Mouse (Mus musculus) adrenal gland, adult 18-20 months (tissue): ENCODE measurements at regions not wholly inside any gene's neighbourhood (a gene's known extent, or its start where the extent isn't known, plus 50 kb on each side); places are given as distances from the start of the nearest gene placed in this dataset.

ENCODE experiments used
- DNase-seq, 2 experiments: peaks; one replicate each; pipeline ENCODE4 v3.0.0; 2021 to 2022; ENCODE audit warnings: low spot score in 2 of 2

DNA sequence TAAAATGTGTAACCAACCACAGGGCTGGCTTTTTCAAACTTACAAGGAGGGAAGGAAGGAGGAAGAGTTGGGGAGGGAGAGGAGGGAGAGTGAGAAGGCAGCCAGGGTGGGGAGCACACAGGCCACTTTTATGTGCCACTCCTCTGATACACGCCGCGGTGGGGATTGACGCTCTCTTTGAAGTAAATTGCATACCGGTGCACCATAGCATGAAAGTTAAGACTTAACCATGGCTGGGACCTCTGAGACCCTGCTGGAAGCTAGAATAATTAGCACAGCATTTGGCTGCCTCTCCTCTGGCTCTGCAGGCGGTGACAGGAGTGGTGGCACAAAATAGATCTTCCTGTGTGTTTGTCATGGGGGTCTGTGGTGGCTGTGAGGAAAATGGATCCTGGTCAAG lies 380.7 kb downstream of the H2al1j start:
- no peak for DNase-seq

DNA sequence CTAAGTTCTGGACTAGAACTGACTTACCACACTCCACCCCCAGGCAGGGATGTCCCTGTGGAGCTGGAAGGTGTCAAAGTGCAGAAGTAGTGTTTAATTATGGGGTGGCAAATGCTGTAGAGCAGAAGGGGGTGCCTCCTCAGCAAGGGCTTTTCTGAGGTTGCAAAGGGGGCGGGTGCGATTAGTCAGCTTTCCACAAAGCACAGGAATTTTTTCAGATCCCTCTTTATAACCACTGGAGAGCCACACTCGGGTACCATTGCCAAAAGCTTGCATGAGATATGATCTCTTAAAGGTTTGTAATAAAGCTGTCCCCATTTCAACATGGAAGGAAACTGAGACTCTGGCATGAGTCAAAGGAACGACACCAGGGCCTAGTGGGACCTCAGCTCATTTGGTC lies 381.7 kb downstream of the H2al1j start:
- DNase-seq = no peak

DNA sequence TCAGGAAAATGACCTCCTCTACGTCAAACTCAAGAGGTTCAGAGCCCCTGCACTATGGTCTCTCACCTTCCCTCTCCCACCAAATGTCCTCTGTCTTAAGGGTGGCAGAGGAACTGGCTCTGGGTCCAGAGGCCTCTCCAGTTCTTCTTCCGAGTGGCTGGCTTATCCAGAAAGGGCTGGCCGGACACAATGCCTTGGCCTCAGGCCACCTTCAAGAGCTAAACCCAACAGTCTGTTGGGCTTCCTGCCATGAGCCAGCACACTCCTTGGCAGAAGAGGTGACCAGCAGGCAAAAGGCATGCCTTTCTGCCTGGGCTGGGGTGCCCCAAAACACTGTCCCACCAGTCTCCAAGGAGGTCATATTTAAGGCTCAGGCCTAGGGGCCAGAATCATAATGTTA lies 385.8 kb downstream of the H2al1j start:
- no peak for DNase-seq

DNA sequence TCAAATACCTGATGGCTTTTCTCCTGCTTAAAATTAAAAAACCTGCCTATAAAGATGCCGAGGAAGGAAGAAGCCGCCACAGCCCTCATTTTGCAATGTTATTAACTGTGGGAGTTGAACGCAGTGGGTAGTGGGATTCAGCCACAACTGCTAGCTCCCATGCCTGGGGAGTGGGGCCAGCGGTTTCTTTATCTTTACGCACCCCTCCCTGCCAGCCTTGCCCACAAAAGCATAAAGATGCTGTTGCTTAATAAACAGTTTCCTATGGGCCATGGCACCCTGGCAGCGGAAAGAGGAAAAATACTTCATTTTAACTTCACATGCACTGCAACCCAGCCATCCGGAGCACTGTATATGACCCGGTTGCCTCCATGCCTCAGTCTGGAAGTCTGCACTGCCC lies 389.2 kb downstream of the H2al1j start:
- no peak for DNase-seq

DNA sequence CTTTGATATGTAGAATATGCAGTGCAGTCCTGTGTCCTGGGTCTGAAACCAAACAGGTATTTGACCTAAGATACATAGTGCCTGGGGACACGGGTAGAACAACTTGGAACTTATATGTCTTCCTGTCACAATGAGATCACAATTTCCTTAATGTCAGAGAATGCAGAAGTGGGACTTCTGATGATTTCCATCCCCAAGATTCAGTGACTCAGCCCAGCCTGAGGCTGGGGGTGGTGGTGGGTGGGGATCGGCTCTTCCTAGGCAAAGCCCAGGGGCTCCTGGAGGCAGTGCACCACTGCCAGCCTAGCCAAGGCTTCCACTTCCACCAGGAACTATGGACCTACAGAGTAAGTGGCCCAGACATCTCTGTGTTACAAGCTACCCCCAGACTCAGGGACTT lies 391.2 kb downstream of the H2al1j start:
- no peak for DNase-seq

DNA sequence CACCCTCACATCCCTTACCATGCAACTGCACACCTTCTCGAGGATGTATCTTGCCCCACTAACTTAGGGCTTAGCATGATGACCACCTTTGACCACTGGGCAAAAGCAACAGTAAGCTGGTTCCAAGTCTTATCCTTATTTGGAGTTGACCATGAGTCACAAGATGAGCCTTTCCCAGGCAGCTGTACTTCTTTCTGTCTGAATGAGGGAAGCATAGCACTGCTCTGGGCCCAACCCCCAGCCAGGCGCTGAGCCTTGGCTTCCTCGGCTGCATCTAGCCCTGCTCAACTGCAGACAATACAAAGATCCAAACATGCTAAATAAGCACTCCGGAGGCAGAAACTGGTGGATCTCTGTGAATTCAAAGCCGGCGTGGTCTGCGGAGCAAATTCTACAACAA lies 392.9 kb downstream of the H2al1j start:
- DNase-seq = no peak

DNA sequence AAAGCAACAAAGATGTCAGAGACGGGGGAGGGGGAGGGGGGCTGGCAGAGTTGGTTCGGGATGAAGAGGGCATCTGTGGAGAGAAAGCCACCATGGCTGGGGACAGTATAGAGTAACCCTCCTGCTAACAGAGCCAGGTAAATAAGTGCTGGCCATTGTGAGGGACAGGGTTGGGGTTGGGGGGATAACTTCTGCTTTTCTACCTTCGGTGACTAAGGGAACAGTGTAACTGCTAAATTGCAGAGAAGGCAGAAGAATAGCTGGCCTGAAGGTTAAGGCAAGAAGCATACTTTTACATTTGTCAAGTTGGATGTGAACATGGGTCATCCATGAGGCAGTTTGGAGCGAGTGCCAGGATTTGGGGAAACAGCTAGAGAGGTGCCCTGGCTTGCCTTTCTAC lies 395.1 kb downstream of the H2al1j start:
- DNase-seq = no peak

DNA sequence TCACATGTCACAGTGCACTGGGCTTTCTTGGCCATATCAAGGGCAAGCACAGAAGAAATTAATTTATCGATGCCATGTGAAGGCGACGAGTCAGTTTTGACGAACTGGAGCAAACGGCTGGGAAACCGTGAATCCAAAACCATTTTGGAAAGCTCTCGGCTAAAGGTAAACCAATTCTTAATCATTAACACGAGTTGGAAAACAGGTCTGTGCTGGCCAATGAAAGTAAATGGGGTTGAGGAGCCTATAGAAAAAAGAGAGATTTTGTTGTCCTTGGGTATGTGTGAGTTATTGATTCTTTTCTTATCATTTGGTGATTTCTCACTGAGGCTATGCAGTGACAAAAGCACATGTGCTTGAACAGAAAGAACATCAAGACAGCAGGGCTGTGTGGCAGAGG lies 397.1 kb downstream of the H2al1j start:
- no peak for DNase-seq

DNA sequence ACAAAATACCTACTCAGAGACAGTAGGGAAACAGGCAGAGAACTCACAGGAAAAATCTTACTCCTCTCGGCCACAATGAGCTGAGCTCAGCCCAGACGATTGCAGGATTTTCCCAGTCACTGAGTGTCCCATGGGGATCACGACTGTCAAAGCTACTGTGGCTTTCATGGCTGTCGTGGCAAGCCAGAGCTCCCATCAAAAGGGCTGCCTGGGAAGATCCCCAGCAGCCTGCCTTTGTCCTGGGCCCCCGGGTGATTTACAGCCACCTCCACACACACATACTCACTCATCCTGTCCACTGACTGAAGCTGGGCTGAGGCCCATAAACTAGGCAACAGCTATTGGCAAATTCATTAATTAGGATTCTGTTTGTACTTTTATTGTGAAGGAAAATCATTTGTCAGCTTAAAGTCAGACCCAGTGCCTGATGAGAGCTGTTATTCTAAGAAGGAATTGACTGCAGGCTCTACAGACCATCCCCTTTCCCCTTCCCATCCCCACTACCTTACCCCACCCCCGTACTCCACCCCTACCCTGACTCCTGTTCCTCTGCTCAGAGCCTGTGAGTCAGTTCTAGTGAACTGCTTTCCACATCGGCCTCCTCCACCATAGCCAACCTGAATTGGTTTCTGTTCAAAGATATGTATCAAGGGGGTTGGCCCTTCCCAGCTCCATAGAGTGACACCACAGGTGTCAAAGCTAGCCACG lies 399.1 kb downstream of the H2al1j start:
- DNase-seq = no peak

DNA sequence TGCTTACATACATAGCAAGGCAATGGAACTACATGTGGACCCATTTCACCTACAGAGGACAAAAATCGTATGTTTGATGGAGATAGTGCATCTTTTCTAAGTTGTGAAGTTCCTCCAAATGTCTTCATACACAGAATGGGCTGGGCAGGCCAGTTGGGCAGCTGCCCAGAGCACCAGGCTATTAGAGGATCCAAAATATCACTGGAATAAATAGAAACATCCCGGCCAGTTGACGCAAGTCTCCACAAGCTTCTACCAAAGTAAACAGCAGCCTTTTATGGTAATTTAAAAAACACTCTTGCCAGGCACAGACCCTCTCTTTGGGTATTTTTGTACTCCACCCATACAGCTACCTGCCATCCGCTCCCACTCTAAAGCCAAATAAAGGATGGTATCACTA lies 400.9 kb downstream of the H2al1j start:
- DNase-seq = no peak

DNA sequence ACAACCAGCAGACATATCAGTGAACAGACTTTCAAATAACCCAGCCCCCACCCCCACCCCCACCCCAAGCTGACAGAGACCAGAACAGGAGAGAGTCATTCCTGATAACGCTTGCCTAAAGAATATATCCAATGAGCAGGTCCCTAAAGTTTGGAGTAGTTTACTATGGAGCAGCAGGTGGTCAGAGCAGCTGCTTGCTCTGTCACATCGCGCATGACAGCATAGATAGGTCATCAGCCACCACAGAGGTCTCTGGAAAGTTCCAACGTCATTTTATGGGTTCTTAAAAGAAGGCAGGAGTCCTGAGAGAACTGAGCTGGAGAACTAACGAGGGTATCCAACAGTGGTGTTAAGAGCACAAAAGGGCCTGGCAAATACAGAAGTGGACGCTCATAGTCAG lies 402.4 kb downstream of the H2al1j start:
- no peak for DNase-seq

DNA sequence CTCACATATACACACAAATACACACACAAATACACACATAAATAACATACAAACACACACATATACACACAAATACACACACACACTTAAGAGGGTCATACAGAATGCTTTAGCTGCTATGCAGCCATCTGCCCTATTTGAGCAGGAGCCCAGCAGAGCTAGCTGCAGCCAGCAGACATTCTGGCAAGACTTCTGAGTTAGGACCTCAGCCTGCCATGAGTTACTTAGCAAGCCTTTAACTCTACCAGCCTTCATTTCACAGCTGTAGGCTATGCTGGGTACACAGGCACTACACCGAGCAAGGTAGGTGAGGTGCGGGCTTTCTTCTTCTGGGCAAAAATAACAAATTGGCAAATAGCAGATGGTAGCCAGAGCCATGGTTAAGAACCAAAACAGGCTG lies 404.7 kb downstream of the H2al1j start:
- DNase-seq = no peak

DNA sequence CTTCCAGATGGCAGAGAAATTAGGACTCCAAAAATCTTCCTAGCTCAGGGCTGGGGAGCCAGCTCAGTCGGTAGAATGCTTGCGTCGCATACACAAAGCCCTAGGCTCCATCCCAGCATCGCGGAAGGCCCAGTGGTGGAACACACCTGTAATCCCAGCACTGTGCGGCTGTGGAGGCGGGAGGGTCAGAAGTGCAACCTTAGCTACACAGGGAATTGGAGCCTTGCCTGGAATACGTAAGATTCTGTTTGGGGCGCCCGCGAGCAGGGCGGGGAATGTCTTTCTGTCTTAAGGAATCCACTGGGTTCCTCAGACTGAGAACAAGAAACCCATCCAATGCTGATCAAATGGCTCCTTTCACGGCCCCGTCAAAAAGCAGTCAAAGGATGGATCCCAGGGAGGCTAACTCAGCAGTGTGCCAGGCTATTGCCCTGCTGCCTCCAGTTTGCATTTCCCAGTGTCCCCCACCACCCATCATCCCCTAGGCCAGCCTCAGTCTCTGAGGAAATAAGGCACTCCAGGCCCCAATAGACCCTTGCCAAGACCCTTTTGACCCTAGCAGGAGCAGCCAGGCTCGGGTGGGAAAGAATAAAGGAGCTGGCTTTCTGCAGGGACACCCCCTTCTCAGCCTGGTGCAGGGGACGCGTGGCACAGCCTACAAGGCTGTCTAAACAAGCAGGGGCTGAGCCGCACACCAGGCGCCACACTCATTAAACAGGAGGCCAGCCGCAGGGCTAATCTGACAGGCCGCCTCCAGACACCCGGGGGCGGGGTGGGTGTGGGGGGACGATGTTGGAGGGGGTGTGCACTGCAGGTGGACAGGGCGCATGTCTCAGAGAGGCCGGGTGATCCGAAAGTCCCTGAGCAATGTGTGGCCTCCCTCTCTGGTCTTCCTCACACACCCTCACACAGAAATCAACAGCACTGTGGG lies 407.1 kb downstream of the H2al1j start:
- no peak for DNase-seq

DNA sequence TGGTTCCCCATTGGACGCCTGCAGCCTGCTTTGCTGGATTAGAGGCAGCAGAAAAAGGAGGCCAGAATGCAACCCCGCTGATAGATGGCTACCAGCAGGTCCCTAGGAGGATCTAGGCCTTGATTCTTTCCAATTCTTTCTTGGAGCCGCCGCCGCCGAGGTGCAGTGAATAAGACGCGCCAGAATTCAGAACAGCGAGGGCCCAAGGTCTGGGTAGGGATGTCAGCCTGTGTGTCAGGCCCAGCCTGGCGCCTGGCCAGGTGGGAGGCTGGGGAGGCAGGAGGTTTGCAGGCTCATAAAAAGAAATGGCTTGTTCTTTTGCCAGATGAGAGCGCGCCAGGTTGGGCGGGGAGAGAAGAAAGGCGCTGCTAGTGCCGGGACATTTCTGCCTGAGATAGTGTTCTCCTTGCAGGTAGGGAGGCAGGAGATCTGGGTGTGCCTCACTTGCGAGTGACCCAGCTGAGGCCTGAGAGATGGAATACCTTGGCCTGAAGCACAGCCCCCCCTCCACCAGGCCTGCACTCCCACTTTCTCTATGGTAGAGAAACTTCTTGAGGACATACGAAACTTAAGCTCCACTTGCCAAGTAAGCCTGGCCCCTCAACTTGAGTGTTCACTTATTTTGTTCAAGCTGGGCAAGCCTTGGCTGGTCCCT lies 408.0 kb downstream of the H2al1j start:
- DNase-seq = peak; percentile 63 to 69

DNA sequence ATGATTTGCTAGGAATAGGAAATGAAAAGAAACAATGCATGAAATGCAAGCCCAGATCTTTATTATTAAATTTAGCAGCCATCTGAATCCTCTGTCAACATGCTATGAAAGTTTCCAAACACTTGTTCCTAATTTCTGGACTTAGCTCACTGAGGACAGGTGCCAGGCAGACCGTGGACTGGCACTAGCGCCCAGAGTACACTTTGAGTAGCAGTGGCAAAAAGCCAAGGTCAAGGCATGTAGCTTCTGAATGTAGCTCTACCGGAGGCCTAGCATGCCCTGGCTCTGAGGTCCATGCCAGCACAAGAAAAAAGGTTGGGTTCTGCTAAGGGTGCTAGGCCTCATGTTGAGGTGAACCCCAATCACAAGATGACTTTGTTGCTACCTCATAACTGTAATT lies 408.9 kb downstream of the H2al1j start:
- DNase-seq = no peak

DNA sequence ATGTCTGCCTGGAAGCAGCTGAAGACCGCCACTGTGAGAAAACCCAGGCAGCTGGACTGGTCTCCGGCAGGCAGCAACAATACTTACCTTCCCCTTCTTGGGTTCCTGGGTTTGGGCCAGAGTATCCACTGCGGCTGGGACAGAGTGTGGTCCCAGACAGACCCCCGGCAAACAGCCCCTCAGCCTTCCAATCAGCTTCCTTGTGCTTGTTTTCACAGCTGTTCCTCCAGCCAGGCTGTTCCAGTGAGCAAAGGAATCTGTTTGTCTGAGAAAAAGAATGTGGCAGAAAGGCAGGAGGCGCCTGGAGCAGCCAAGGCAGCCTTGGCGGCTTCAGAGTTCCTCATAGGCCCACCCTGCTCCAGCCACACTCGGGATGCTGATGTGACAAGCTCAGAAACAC lies 411.9 kb downstream of the H2al1j start:
- no peak for DNase-seq

DNA sequence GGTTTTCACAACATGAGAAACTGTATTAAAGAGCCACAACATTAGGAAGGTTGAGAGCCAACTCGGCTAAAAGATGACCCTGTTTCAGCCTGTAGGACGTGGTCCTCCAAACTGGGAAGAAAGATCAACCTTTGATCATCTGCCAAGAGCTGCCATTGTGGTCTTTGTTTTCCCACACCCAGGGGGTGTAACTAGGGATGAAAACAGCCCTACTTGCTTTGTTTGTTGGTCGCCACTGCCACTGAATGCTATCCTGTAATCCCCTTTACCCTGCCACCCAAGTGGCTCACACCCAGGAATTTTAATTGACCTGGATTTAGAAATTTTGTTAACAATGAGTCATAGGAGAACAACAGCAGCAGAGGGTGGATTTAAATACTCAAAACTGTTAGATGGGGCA lies 414.2 kb downstream of the Bcor start:
- no peak for DNase-seq

DNA sequence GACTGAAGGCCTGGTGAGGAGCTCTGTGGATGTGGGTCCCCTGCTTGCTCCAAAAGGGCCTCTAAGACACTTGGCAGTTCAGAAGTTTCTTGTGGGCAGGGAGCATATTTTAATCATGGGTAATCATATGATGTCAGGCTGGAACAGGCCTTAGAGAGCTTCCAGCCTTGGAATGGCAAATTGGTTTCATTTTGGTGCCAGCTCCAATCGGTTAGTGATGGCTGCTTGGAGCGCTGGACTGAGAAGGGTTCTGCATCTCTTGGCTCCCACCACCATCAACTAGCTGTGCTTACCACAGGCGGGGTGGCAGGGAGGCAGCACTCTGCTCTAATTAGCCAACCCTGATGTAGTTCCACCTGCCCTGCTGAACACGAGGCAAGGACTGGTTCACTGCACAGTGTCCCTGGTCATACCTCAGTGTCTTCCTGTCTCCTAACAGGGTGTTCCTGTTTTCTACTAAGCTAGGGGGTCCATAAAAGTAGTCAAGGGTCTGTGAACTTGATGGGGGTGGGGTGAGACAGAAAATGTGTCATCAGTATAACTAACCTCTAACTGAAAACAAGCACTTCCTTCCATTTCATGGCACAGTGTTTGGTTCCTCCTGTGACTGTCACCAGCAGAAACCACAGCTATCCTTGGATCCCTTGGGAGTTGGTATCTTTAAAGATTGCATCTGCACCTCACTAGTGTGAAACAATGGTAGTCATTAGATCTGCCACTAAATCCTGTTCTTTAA lies 412.6 kb downstream of the Bcor start:
- DNase-seq = no peak

DNA sequence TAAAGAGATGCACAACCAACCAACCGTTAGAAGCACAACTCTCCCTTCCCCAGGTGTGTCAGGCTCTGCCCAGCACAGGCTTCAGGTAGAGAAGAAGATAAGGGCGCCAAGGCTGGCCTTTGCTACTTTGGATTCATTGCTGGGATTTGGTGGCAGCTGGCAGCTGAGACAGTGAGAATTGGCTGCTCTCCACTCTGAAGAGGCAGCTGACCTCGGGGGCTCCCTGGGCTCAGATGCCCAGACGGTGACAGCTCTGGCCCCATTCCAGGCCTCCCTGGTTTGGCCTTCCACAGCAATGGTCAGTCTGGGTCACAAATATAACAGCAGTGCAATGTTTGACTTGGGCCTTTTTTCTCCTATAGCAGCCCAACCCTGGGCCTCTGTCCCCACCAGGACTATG lies 411.9 kb downstream of the Bcor start:
- DNase-seq = peak; percentile 36 to 54

DNA sequence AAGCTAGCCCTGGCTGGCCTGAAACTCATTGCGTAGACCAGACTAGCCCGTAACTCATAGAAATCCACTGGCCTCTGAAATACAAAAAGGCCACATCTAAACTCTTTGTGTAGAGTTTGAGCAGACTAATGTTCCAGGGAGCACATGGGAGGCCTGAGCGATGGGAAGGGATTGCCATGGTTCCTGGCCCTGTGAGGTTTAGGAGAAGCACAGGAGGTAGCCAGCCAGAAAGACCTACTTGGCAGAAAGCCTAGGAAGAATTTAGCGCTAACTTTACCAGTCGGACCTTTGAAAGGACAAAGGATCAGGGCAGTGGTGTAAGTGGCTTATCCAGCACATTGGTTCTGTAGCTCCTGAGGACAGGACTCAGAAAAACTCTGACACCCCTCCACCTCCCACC lies 407.6 kb downstream of the Bcor start:
- DNase-seq = no peak

DNA sequence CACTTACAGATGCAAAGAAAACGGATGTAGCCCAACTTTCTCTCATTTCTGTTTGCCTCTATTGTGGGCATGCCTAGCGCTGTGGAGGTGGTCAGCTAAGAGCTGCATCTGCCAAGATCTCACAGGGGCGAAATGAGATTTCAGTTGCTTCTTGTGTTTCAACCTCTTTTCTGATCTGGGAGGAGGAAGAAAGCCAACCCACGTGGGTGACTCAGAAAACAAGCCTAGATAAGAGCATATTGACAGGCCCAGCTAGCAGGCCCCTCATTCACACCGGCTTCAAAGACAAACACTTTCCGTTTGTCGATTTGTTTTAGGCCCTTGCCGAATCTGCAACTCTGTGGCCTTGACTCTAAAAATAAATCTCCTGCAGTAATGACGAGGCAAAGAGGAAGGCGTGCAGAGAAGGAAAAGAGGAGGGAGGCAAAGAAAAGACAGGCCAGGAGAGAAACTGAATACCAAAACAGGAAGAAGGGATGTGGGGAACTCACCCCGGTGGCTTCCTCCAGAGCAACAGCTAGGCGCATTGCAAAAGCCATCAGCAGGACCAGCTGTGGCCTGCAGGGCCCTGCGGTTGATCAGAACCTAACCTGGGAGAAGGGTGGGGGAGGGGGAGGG lies 407.1 kb downstream of the Bcor start:
- peak in 1 of 2 experiments; percentile 10 for DNase-seq
